Mouse (Mus musculus) ovary, postnatal 10 days (tissue): Measurements from ENCODE around the gene Zup1.
"Not testable (repeated sequence)": the region's sequence is repeated elsewhere in the genome, so short reads cannot be mapped to it uniquely, and the experiment has no call there.

Source experiments
- DNase-seq: peaks from one replicate; pipeline ENCODE4 v3.0.0; 2022; ENCODE audit warnings: low spot score

Gene Zup1

DNA sequence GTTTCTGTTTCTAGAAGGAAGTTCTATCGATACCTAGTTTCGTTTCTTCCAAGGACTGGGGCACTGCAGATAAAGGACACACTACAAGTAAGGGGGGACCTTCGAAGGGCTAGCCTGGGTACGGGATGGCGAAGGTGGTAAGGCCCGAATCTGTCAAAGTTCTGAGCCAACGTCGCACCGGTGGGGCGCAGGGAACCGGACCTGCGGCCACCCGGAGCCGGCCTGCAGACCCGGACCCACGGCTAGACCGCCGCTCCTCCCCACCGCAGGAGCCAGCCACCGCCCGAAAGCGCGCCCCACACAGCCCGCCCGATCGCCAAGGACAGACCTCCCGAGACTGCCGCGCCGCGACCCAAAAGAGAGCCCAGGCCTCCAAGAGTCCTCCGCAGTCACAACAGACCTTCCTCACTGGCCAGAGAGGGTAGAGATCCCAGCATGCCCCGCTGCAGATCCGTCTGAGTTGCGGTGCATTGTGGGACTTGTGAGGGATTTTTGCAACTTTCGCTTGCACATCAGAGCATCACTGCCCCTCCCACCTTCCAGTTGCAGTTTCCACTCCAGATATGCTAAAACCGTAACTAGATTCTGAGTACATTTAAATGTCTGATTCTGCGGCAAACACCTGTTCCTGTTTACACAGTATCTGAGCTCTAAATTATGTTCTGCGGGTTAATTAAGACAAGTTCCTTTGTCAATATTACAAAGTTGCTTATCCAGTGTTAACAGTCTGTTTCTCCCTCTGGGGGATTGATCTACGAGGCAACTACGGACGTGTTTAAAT, at the start of gene Zup1:
Zup1 (minus strand) TSS at position 467 of the 781 bp plus-strand sequence.
- DNase-seq: peak; percentile 55

DNA sequence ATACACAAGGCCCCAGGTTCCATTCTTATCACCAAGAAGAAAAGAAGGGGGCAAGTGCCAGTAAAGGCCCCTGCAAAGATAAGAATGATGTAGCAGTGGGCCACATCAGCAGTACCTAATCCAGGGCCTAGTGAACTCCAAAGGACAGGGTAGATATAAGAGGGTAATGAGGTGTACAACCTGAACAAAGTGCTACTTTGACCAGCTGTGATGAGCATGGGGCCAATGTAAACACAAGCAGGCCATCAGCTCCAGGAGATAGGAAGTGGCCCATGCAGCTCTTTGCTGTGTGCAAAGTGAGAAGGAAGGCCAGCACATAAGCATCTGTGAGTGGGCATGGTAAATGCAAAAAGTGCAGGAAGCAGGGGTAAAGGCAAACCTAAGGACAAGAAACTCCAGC, 47.3 kb upstream of the Zup1 start:
- no peak for DNase-seq

DNA sequence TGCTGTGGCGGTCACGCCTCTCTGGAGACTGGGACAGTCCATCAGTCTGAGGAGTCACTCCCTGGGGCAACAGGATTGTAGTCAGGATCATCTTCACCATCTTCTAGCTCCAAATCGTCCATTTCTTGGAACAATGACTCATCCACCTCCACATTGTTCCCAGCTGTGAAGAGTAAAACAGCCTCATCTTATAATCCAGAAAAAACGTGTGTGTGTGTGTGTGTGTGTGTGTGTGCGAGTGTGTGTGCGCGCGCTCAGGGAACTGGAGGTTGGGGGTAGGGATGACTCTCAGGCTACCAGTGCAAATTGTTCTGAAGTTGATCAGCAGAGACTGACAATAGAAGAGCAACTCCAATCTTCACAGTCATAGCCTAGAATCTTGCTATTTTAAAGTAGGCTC, 45.6 kb upstream of the Zup1 start:
- DNase-seq: not testable (repeated sequence)

DNA sequence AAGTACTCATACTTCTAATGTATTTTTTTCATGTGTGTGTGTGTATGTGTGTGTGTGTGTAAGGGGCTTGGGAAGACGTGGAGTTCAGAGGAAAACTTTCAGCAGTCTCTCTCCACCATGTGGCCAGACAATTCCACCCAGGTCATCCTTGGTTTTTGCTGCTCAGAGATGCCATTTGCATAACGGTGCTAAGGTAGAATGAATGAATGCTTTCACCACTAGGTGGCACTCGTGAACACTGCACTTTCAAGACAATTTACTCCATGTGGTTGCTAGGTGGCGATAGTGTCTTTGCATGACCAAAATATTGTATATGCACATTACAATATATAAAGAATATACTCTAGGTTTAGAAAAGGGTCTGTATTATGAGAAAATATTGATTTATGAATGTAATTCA, 35.7 kb upstream of the Zup1 start:
- DNase-seq: no peak

DNA sequence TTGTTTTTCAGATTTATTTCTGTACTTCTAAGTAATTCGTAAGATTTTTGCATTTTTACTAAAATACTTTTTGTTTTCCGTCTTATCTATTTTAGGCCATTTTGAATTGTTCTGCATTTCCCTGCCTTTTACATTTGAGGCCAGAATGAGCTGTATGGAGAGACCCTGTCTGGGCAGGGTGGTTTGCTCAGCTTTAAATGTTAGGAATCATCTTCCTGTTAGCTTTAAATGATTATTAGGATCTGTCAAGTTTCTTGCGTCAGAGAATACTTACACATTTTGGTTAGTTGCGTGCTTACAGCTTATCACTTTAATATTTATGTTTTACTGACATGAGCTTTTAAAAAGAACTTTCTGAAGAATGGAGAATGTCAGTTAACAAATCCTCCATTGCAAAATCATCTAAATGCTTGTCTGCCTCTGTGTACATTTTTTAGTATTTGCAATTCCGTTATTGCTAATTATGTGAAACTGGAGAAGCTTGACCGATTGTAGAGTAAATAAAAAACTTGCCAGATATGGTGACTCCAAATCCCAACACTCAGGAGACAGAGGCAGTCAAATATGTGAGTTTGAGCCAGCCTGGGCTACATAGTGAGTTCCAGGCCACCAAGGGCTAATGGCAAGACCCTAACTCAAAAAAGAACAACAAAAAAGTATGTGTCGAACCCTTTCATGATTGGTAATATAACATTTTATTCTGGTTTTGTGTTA, 23.9 kb upstream of the Zup1 start:
- DNase-seq: no peak

DNA sequence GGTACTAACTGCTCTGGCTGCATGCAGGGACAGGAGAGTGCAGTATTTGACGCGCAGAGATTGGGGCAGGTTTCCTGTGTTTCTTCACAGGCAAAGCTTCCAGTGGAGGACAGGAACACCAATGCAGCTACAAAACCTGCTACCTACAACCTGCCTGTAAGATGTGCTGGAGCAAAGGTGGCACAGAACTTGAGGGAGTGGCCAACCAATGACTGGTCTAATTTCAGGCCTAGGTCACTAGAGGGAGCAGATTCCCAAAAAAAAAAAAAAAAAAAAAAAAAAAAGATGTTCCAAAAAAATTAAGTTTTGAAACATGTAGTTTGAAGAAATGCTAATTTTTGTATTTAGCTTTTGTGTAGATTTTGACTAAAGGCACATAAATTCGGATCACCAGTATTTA, 1.4 kb upstream of the Zup1 start:
- DNase-seq: no peak

DNA sequence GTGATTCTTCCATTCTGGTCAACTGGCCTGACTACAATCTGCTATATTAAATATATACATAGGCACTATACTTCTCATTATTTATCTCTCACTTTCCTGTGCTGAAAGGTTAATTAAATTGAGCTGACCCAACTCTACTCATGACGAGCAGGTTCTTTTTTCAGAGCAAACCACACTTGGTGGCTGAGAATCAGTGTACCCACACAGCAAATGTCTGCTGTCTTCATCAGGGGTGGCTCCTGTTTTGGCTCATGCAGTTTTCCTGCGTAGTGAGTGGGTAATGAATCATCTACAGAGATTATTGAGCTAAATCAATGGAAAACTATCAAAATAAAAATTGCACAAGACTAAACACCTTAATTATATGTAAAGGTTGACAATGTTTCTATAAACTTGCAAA, 4.7 kb downstream of the Zup1 start:
- DNase-seq: no peak

DNA sequence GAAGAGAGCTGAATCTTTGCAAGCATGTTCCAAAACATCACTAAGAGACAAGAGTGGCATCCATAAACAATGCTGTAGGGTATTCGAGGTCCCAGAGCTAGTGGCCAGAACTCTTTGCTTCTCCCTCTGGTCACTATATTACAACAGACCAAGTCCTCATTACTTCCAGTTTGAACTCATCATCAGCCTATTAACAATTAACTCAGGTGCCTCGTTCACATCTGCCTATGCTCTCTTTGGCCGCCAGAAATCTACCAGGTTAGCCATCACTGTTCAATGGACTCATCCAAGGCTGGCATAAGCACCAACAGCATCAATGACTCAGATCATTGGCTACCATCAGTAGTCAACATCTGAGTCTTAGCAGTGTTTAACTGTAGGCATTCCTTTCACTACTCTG, 5.7 kb downstream of the Zup1 start:
- DNase-seq: no peak

DNA sequence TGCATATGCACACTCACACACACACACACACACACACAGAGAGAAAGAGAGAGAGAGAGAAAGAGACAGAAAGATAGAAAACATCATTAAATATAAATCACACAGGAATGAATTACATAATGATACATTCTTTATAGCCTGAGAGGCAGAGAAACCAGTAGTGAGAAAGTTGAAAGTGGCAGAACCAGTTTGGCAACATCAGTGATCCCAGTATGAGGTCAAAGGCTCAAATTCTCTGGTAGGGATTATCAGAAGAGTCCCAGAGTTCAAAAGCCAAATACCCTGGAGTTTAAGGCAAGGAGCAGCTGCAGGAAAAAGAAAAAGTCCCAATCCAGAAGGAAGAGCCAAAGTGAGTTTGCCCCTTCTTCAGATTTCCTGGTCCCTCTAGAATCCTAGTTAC, 10.4 kb downstream of the Zup1 start:
- no peak for DNase-seq

DNA sequence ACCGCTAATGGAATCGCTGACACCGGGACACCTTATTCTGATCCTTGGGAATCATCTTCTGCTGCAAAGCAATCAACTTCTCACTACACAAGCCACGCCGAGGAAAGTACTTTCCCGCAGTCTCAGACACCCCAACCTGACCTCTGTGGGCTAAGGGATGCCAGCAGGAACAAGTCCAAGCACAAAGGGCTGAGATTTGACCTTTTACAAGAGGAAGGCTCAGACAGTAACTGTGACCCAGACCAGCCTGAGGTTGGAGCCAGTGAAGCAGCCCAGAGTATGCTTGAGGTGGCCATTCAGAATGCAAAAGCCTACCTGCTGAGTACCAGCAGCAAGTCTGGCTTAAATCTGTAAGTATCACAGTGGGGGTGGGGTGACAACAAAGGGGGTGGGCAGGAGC, 45.6 kb downstream of the Zup1 start:
- peak; percentile 1 for DNase-seq

DNA sequence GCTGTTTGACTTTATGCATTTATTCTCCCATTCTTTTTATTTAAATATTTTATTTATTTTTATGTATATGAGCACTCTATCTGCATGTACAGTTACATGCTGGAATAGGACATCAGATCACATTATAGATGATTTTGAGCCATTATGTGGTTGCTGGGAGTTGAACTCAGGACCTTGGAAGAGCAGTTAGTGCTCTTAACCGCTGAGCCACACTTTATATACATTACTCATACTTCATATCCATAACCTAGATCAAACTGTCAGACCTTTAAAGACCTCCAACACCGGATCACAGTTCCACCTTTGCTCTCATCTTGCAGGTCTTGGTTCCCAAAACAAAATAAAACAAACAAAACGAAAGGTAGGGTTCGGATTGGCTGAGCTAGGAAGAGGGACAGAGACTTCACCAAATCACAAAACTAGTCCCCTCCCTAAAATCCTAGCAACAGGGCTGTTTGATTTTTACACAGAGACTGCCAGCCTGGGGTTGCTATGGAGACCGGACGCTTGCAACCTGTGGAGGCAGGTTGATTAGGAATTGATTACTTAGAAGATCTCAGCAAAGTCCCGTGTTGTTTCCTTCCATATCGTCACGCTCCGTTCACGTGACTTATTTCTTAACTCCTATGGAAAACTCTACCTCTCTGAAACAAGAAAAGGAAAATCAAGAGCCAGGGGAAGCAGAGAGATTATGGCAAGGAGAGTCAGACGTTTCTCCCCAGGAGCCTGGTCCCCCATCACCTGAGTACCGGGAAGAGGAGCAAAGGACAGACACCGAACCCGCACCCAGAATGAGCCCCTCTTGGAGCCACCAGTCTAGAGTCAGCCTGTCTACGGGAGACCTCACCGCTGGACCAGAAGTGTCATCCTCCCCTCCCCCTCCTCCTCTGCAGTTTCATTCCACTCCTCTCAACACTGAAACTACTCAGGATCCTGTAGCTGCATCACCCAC, 46.3 kb downstream of the Zup1 start, which contains the start of gene Rsph4a:
Rsph4a (plus strand) TSS at position 582 of the 952 bp plus-strand sequence.
- DNase-seq: peak; percentile 6

DNA sequence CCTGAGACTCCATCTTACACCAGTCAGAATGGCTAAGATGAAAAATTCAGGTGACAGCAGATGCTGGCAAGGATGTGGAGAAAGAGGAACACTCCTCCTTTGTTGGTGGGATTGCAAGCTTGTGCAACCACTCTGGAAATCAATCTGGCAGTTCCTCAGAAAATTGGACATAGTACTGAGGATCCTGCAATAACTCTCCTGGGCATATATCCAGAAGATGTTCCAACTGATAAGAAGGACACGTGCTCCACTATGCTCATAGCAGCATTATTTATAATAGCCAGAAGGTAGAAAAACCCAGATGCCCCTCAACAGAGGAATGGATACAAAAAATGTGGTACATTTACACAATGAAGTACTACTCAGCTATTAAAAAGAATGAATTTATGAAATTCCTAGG, 49.5 kb downstream of the Zup1 start:
- DNase-seq: not testable (repeated sequence)

DNA sequence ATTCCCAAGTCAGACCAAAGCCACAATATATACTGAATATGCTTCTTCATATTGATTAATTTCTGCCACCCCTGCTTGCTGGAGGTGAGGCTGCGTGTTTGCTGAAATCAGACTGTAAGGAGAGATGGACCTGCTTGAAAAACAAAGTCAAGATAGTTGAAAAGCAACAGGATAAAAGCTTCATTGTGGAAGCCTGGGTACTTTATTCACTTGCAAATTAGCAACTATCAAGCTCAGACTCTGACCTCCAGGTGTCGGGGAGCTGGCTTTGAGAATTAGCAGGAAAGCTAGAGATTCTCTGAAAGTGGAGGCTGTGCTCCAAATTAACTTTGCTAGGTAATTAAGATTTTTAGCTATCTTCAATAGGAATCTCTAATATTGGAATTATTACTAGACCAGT, 68.7 kb downstream of the Zup1 start:
- not testable (repeated sequence) for DNase-seq

DNA sequence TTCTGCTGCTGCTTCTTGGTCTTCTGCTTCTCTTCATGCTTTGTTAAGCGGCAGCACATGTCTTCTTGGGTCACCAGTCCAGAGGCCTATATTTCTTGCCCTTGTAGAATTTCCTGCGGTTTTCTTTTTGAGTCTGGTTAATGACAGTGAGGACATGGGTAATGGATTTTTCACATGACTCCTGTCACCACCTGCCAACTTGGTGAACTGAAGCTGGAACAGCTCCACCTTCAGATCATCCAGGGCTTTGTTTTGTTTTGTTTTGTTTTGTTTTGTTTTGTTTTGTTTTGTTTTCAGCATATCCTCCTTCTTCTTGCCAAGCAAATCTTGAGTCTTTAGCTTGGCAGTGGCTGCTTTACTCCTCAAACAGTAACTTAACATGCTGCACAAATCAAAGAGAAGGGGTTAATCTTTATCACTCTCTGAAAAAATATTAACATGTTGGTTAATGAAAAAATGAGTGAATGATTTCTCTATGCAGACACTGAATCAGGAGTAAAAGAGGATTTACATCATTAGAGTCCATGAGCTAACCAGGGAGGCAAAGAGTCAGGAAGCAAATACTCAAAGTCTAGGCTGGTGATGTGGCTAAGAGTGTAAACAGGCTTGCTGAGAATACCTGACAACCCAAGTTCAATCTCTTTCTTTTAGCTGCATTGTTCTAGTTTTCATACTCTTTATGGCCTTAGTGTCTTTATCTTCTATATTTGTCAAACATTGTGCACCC, 78.2 kb downstream of the Zup1 start:
- DNase-seq: no peak

DNA sequence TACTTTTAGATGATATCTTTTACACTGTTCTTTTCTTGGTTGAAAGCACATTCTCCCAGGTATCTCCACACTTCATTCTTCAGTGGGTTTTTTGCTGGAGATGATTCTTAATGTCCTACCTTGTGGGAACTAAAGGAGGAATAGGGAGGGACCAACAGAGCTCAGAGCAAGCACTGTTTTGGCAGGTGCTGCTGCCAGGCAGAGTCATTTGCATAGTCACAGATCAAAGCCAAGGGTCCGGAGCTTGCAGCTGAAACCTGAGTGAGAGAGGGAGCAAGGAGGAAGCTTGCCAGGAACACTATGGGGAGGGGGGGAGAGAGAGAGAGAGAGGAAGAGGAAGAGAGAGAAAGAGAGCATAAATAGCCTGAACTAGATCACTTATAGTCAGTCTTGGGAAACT, 80.6 kb downstream of the Zup1 start:
- no peak for DNase-seq
